Mouse (Mus musculus): Measurements from ENCODE around the gene Rasl11b. TPM values are rescaled to one million over a fixed set of nuclear protein-coding genes. Genes with fewer than 3 reads are reported as not detected.

Rasl11b gene
- polyA plus RNA-seq, 1 experiment from 2014 or later, result 23.3 TPM

DNA sequence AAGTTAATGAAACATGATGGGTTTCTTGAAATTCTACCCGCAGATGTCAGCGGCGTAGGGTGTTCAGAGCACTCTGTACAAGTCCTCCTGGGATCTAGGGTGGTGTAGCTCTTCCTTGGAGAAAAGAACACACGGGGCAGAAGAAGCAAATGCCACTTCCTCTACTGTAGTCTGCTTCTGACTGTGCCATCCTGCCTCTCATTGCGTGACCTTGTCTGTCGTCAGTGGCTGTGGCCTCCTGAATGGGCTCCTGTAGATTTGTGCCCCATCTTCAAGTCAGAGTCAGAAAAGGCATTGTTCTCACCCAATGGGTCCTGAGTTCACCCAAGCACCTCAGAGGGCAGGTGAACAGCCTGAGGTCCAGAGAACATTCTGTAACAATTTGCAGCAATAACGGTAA, 30.5 kb upstream of the Rasl11b start:
- Histone ChIP-seq H3K9ac (no peak overlapping the region), H3K27me3 (no peaks in the 10 kb centered on the region), H3K27ac (no peak overlapping the region), H3K4me3 (no peak overlapping the region), H3K4me2 (no peak overlapping the region), H3K4me1 (replicated peaks) (peaks cover 14% of the 10 kb centered on the region), H3K36me3 (no peaks in the 10 kb centered on the region), H3K9me3 (no peaks in the 10 kb centered on the region)
- WGBS, result 92% methylated on average over 7 of the region's 7 CpGs
- no peak for ATAC-seq (ENCODE audit: low FRiP score)

DNA sequence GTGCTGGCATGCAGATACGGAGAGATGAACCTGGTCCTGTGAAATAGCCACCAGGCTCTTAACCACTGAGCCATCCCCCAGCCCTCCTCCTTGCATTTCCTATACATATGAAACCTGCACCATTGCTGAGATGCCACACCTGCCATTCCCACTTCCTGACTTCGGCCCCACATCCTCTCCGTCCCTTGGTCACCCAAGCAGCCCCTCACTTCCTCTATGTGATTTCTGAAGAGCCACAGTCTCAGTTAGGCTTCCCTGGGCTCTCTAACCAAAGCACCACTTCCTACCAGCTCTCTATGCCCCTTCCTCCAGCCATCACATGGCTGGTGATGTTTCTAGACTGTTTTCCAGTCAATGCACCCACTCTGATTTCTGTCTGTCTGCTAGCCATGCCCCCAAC, 28.4 kb upstream of the Rasl11b start:
- Histone ChIP-seq H3K9ac (no peak overlapping the region), H3K27me3 (no peaks in the 10 kb centered on the region), H3K9me3 (no peaks in the 10 kb centered on the region), H3K27ac (no peak overlapping the region), H3K36me3 (no peaks in the 10 kb centered on the region), H3K4me1 (replicated peaks) (peaks cover 8% of the 10 kb centered on the region), H3K4me2 (no peak overlapping the region), H3K4me3 (no peak overlapping the region)
- no peak for ATAC-seq (ENCODE audit: low FRiP score)
- WGBS, result 90% methylated on average over 3 of the region's 3 CpGs

DNA sequence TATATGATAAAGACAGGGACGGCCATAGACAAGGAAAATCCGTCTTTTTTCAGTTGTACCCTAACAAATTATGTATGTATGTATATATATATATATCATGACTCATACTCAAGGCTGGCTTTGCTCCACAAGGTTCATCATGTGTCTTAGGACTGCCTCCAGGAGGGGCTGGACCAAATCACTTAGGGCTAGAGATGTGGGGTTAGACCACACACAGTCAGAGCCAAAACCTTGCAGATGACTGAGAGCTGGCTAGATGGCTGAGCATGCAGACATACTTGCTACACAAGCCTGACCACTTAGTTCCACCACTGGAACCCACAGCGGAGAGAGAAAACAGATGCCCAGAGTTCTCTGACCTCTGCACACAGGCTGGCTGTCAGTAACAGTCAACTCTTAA, 27.0 kb upstream of the Rasl11b start:
- no peaks in the 10 kb centered on the region for H3K27me3 ChIP-seq
- no peak for ATAC-seq (ENCODE audit: low FRiP score)
- H3K4me2 ChIP-seq, result no peak overlapping the region
- H3K9me3 ChIP-seq, result no peaks in the 10 kb centered on the region
- no peaks in the 10 kb centered on the region for H3K4me1 ChIP-seq (replicated peaks)
- no peaks in the 10 kb centered on the region for H3K36me3 ChIP-seq
- WGBS, result 93% methylated on average over 3 of the region's 3 CpGs
- no peak overlapping the region for H3K27ac ChIP-seq
- no peak overlapping the region for H3K9ac ChIP-seq
- H3K4me3 ChIP-seq, result no peak overlapping the region

DNA sequence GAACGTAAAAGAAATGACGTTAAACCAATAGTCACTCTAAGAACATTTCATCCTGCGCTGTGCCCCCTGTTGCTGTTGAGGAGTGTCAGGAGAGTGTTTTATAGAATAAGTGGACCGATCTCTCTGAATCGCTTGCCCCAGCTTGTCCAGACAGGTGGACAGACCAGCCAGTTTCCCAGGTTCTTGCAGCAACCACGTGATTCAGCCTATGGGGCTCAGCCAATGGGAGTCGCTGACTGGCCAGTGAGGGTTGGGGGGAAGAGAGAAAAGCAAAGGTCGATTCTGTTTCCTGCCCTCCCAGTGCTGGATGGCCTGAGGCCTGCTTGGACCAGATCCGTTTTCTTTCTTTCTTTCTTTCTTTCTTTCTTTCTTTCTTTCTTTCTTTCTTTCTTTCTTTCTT, 23.3 kb upstream of the Rasl11b start:
- no peaks in the 10 kb centered on the region for H3K9me3 ChIP-seq
- no peaks in the 10 kb centered on the region for H3K27me3 ChIP-seq
- no peak overlapping the region for H3K4me3 ChIP-seq
- WGBS, result 78% methylated on average over 9 of the region's 9 CpGs
- H3K27ac ChIP-seq, result no peak overlapping the region
- no peaks in the 10 kb centered on the region for H3K36me3 ChIP-seq
- peaks cover 13% of the 10 kb centered on the region for H3K4me1 ChIP-seq (replicated peaks)
- no peak overlapping the region for H3K9ac ChIP-seq
- H3K4me2 ChIP-seq, result no peak overlapping the region
- no peak for ATAC-seq (ENCODE audit: low FRiP score)

DNA sequence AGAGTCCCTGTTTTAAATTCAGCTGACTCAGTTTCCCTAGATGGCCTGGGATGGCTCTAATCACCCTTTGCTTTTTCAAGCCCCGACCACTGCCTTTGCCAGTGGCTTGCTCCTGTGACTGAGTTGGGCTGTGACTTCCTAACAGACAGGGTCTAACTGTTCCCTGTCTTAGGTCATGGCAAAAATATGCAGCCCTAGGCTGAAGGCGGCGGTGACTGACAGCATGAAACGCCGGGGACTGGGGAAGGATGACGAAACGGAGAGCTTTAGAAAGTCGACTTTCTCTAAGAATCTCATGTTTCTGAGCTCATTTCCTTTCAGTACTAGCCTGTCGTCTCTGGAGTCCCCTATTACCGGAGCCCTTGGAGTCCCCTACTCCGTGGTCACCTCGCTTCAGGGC, 22.9 kb upstream of the Rasl11b start:
- H3K36me3 ChIP-seq, result no peaks in the 10 kb centered on the region
- H3K9me3 ChIP-seq, result no peaks in the 10 kb centered on the region
- WGBS, result 77% methylated on average over 12 of the region's 12 CpGs
- no peaks in the 10 kb centered on the region for H3K27me3 ChIP-seq
- H3K4me1 ChIP-seq (replicated peaks), result peaks cover 13% of the 10 kb centered on the region
- H3K9ac ChIP-seq, result no peak overlapping the region
- no peak overlapping the region for H3K27ac ChIP-seq
- H3K4me3 ChIP-seq, result no peak overlapping the region
- ATAC-seq (ENCODE audit: low FRiP score), result no peak
- no peak overlapping the region for H3K4me2 ChIP-seq

DNA sequence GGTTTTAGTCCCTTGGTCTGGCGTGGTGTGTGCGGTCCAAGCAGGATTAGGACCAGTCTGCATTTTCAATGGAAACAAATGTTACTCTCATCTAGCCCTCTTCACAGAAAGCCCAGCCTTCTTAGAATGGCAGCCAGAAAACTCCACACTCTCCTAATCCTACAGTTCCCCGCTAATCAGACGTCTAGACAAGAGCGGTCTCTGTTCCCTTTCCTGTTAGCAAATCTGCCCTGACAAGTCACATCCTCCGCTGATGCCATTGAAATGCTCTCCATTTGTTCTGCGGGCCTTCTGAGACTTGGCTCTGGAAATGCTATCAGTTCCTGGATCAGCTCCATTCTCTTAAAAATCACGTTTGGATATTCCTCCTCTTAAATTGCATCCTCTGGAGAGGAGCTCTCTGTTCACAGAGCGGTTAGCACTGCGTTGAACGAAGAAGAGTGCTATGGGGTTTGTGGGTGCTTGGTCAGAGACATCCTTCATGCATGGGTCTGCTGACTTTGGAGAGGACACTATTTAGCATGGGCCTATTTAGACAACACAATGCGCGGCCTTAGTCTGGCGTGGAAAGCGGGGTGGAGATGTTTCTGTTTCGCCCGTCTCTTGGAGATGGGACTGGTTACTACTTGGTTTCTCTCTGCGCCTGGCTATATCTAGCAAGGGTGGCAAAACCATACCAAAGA, 21.8 kb upstream of the Rasl11b start:
- Histone ChIP-seq H3K27me3 (no peaks in the 10 kb centered on the region), H3K27ac (peak overlapping the region; percentile 67), H3K4me2 (no peak overlapping the region), H3K4me1 (replicated peaks) (peaks cover 13% of the 10 kb centered on the region), H3K9ac (no peak overlapping the region), H3K36me3 (no peaks in the 10 kb centered on the region), H3K9me3 (no peaks in the 10 kb centered on the region), H3K4me3 (no peak overlapping the region)
- peak; percentile 41; the same call in 1 of the 2 replicates for ATAC-seq (ENCODE audit: low FRiP score)
- 77% methylated on average over 18 of the region's 18 CpGs for WGBS

DNA sequence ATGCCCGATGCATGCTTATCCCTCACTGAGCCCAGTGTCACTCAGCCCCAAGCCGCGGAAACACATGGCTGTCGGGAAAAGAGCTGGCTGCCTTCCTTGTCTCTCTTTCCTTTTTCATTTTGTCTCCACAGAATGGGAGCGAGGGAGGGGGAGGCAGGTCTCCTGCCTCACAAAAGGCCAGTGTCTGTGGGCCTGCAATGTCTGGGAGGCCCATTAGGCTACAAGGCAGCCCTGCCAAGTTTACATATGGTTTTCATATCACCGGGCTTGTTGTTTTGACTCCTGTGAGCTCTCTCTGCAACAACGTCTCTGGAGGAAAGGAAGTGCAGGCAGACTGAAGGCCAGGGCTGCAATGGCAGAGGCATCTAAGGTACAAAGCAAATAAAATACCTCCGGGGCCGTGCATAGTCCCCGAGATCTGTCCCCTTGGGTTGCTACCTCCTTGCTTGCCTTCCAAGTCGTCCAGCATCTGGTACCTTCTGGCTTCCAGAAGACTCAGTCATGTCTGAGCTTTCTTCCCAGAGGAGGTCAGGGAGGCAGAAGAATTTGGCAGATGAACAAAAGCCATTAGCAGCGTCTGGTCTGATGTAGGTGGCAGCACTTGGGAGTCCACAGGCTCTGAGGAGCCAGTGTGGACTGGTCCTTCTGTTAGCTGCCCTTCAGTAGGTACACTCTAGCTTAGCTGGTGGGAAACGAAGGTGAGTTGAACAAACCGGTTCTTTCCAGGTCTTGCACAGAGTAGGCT, 19.4 kb upstream of the Rasl11b start:
- Histone ChIP-seq H3K4me2 (no peak overlapping the region), H3K4me1 (replicated peaks) (peaks cover 16% of the 10 kb centered on the region), H3K27ac (peak overlapping the region; percentile 19; the same call in 1 of the 2 replicates), H3K9me3 (no peaks in the 10 kb centered on the region), H3K9ac (no peak overlapping the region), H3K27me3 (0 out of 2 replicates have a peak, but pooled peaks cover 3% of the 10 kb centered on the region), H3K4me3 (no peak overlapping the region), H3K36me3 (no peaks in the 10 kb centered on the region)
- ATAC-seq (ENCODE audit: low FRiP score), result peak; percentile 40; the same call in 1 of the 2 replicates
- WGBS, result 34% methylated on average over 14 of the region's 14 CpGs

DNA sequence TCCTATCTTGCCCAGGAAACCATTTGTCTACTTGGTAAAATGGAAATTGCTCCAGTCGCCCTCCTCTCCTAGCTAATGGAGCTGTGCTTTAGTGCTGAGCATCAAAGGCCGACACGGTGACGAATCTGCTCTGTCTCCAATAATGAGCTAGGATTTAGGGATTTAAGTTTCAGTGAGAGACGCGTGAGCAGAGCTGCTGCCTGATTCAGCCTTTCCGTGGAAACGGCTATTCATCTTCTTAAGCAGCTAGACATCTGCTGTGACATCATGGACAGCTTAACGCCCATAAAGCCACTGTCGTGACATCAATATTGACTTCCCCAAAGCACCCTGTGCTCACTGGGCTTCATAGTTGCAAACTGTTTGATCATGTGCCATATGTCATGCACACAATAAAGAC, 14.9 kb upstream of the Rasl11b start:
- H3K4me1 ChIP-seq (replicated peaks), result peaks cover 26% of the 10 kb centered on the region
- H3K9me3 ChIP-seq, result no peaks in the 10 kb centered on the region
- no peak overlapping the region; the same call in 1 of the 2 replicates for H3K9ac ChIP-seq
- 26% methylated on average over 10 of the region's 10 CpGs for WGBS
- ATAC-seq (ENCODE audit: low FRiP score), result no peak
- H3K36me3 ChIP-seq, result no peaks in the 10 kb centered on the region
- 0 out of 2 replicates have a peak, but pooled peaks cover 6% of the 10 kb centered on the region for H3K27me3 ChIP-seq
- no peak overlapping the region for H3K4me2 ChIP-seq
- H3K4me3 ChIP-seq, result no peak overlapping the region
- H3K27ac ChIP-seq, result no peak overlapping the region

DNA sequence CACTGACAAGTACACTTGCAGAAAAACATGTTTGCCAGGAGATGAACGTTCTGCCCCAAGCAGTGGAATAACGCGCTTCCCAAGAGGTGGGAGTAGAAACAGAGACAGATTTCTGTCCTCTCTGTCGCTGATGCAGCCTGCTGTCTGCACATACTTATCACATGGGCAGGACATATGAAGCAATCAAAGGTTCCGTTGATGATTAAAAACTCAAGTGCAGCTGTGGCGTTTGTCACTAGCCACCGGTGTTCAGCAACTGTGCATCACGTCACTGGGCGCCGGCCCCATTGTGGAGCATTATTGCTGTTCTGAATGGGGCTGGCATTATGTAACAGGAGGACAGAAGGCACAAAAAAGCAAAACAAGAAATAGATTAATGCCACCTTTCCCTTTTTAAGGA, 12.0 kb upstream of the Rasl11b start:
- no peaks in the 10 kb centered on the region for H3K36me3 ChIP-seq
- no peak overlapping the region for H3K4me3 ChIP-seq
- no peak overlapping the region for H3K9ac ChIP-seq
- no peak overlapping the region for H3K4me2 ChIP-seq
- peaks cover 16% of the 10 kb centered on the region for H3K4me1 ChIP-seq (replicated peaks)
- H3K27ac ChIP-seq, result no peak overlapping the region
- no peak for ATAC-seq (ENCODE audit: low FRiP score)
- H3K9me3 ChIP-seq, result no peaks in the 10 kb centered on the region
- WGBS, result 57% methylated on average over 10 of the region's 10 CpGs
- 0 out of 2 replicates have a peak, but pooled peaks cover 6% of the 10 kb centered on the region for H3K27me3 ChIP-seq

DNA sequence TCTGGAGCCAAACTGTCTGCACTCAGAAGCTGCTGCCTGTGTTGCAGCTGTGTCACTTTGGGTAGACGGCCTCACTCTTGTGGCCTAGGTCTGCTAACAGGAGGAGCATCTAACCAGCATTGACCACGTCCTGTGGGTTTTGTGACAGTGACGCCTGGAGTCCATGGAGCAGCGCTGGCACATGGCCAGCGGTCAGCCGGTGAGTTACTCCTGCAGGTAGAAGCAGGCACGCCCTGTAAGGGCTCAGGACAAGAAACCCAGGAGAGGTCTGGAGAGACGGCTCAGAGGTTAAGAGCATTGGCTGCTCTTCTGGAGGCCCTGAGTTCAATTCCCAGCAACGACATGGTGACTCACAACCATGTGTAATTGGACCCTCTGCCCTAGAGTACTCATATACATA, 10.5 kb upstream of the Rasl11b start:
- H3K4me3 ChIP-seq, result no peak overlapping the region

DNA sequence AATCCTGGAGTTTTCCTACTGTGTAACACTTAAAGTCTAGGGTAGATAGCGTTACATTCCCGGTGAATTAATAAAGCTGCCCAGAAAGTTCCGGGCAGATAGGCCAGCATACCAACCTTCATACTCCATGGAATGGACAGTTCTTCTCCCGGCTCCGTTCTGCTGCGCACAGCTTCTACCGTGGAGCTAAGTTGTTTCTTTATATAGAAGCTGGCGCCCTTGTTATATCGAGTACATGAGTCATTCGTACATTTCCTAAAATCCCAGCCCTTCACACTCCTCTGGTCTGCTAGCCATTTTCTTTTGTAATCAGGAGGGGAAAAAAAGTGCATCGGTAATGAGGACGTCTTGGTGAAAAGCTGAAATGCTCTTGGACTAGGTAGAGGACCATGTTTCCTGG, 7.0 kb upstream of the Rasl11b start:
- no peaks in the 10 kb centered on the region for H3K36me3 ChIP-seq
- H3K4me2 ChIP-seq, result no peak overlapping the region
- H3K9me3 ChIP-seq, result no peaks in the 10 kb centered on the region
- peaks cover 12% of the 10 kb centered on the region; the same call in 1 of the 2 replicates for H3K27me3 ChIP-seq
- no peak overlapping the region for H3K27ac ChIP-seq
- H3K9ac ChIP-seq, result no peak overlapping the region
- WGBS, result 93% methylated on average over 12 of the region's 12 CpGs
- ATAC-seq (ENCODE audit: low FRiP score), result no peak
- H3K4me1 ChIP-seq (replicated peaks), result peaks cover 13% of the 10 kb centered on the region
- no peak overlapping the region for H3K4me3 ChIP-seq

More for the DNA sequence above, 10.5 kb upstream of the Rasl11b start:
- 85% methylated on average over 9 of the region's 9 CpGs for WGBS
- Histone ChIP-seq H3K27me3 (0 out of 2 replicates have a peak, but pooled peaks cover 8% of the 10 kb centered on the region), H3K4me1 (replicated peaks) (peaks cover 14% of the 10 kb centered on the region), H3K4me2 (no peak overlapping the region), H3K9me3 (no peaks in the 10 kb centered on the region), H3K27ac (no peak overlapping the region), H3K36me3 (no peaks in the 10 kb centered on the region), H3K9ac (no peak overlapping the region)
- ATAC-seq (ENCODE audit: low FRiP score), result no peak

DNA sequence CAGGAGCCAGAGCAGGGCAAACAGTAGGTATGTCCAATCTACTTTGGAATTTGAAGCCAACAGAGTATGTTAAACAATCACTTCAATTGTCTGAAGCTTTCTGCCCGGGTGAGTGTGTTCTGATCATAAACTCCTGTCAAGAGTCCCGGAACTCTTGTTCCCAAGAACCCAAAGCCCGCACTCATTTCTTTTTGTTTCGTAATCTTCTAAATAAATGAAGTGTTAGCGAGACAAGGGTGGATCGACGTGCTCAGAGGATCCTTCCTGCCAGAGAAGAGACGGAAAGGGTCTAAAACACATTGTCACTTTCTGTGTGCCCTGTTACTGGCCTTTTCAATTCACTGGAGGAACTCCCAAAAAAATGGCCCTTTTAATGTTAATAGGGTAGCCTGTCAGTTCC, 6.2 kb upstream of the Rasl11b start:
- H3K27me3 ChIP-seq, result peaks cover 18% of the 10 kb centered on the region; the same call in 1 of the 2 replicates
- H3K4me1 ChIP-seq (replicated peaks), result peaks cover 13% of the 10 kb centered on the region
- ATAC-seq (ENCODE audit: low FRiP score), result no peak
- no peaks in the 10 kb centered on the region for H3K36me3 ChIP-seq
- 74% methylated on average over 8 of the region's 8 CpGs for WGBS
- no peaks in the 10 kb centered on the region for H3K9me3 ChIP-seq
- no peak overlapping the region for H3K27ac ChIP-seq
- no peak overlapping the region for H3K9ac ChIP-seq
- no peak overlapping the region for H3K4me3 ChIP-seq
- H3K4me2 ChIP-seq, result no peak overlapping the region
